Mouse (Mus musculus) CD4-positive naive resting alpha-beta T cell, adult 57 days (primary cell): ENCODE results near the gene Vnn3. TPM values are rescaled to one million over a fixed set of nuclear protein-coding genes. Genes with fewer than 3 reads are reported as not detected.

Source experiments
- total RNA-seq: library from RNA; stranded (reverse); gene quantifications from one replicate; pipeline ENCODE4 v1.2.4, GENCODE M21; 2023

Vnn3 gene
- 0.53 TPM for total RNA-seq

GRCm38 (mm10) chr10:23851228-23851912, at the start of gene Vnn3:
TSS of gene Vnn3 (plus strand) at chr10:23851462.

GRCm38 (mm10) chr10:23894601-23895349, 43.5 kb downstream of the Vnn3 start, which contains the start of gene Vnn1:
TSS of gene Vnn1 (plus strand) at chr10:23894688.

Other genes starting within 250 kb of the Vnn3 start
- gene Rps12, start 64.2 kb upstream of the Vnn3 start, total RNA-seq: 889 TPM
- gene Slc18b1, start 54.5 kb upstream of the Vnn3 start, total RNA-seq: not detected
- not detected for gene Vnn1, start 43.2 kb downstream of the Vnn3 start, total RNA-seq
- not detected for gene Taar1, start 68.9 kb downstream of the Vnn3 start, total RNA-seq
- gene Taar2, start 87.1 kb downstream of the Vnn3 start, total RNA-seq: not detected
- not detected for gene Taar3, start 98.1 kb downstream of the Vnn3 start, total RNA-seq
- gene Taar4, start 109.0 kb downstream of the Vnn3 start, total RNA-seq: not detected
- gene Taar5, start 119.2 kb downstream of the Vnn3 start, total RNA-seq: not detected
- gene Taar6, start 134.2 kb downstream of the Vnn3 start, total RNA-seq: not detected
- not detected for gene Taar7a, start 142.0 kb downstream of the Vnn3 start, total RNA-seq
- gene Taar7b, start 148.5 kb downstream of the Vnn3 start, total RNA-seq: not detected
- gene Taar7d, start 175.8 kb downstream of the Vnn3 start, total RNA-seq: not detected
- not detected for gene Taar7e, start 186.2 kb downstream of the Vnn3 start, total RNA-seq
- not detected for gene Taar7f, start 198.0 kb downstream of the Vnn3 start, total RNA-seq
- not detected for gene Taar8a, start 225.0 kb downstream of the Vnn3 start, total RNA-seq
- not detected for gene Taar8b, start 240.8 kb downstream of the Vnn3 start, total RNA-seq